Mouse (Mus musculus) C2C12 (cell line): ENCODE measurements around the gene Zc3hav1.

ENCODE experiments used
- CEBPB ChIP-seq: IDR thresholded peaks from one replicate; pipeline ENCODE4 v1.6.1; 2011; ENCODE audit warnings: low read depth, mild to moderate bottlenecking, control low read depth, moderate library complexity
- CTCF ChIP-seq: IDR thresholded peaks from one replicate; pipeline ENCODE4 v1.5.1; 2011; ENCODE audit not compliant: control insufficient read depth, insufficient read depth, insufficient read length
- FOSL1 ChIP-seq: IDR thresholded peaks from one replicate; pipeline ENCODE4 v1.8.0; 2011; ENCODE audit warnings: mild to moderate bottlenecking, low read length; ENCODE audit not compliant: poor library complexity, insufficient read depth, severe bottlenecking
- MAX ChIP-seq: IDR thresholded peaks from one replicate; pipeline ENCODE4 v1.6.1; 2011; ENCODE audit warnings: mild to moderate bottlenecking, control low read depth
- MYOD1 ChIP-seq: IDR thresholded peaks from one replicate; pipeline ENCODE4 v1.6.1; 2011; ENCODE audit warnings: low read depth; ENCODE audit not compliant: control insufficient read depth, insufficient read length
- MYOG ChIP-seq: IDR thresholded peaks from one replicate; pipeline ENCODE4 v1.6.1; 2011; ENCODE audit not compliant: control insufficient read depth, insufficient read length; ENCODE audit errors: extremely low read depth
- USF1 ChIP-seq: IDR thresholded peaks from one replicate; pipeline ENCODE4 v1.6.1; 2011; ENCODE audit warnings: low read depth, mild to moderate bottlenecking, control low read depth, moderate library complexity

DNA sequence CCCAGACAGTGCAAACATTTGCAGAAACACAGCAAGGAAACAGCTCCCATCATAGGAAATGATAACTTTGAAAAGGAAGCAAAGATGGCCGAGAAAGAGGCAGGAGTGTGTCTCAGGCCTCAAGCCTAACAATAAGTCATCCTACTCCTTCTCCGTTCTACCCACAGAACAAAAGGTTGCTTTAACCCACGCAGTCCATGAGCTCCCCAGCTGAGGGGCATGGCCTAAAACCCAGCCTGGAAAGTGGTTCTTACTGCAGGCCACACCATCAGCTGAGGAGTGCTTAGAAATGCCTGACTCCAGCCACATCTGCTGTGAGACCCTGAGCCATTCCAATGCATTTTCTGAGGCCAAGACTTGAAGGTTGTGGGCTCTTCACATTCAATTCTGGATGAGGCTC lies 10.8 kb downstream of the Zc3hav1 start:
- TF ChIP-seq CTCF: no peak
- TF ChIP-seq USF1: no peak
- TF ChIP-seq FOSL1: no peak
- TF ChIP-seq CEBPB: no peak
- no peak for TF ChIP-seq MYOG
- no peak for TF ChIP-seq MYOD1
- no peak for TF ChIP-seq MAX
